Comparison of ENCODE assay signal across 17 mouse cellular contexts in genomic region chr19:59423685-59424084, GRCm38 (mm10). TPM values are rescaled to one million over a fixed set of nuclear protein-coding genes. Genes with fewer than 3 reads are reported as not detected.
A peak's percentile ranks its signal among the peaks of the same experiment; 100 is the strongest.
DNase-seq lines count a peak whose midpoint lies in the region; ATAC-seq lines count a peak whose summit lies in the region.
"Had no signal": no experiment of that assay in that cellular context is flagged by ENCODE, and none has a peak within 500 bp of the region (broad histone marks: within the 10 kb centered on the region; RNA-seq: fewer than 3 reads in every experiment).

No protein-coding gene starts in this region.

- 0 out of 2 replicates have a peak, but pooled peaks cover 7% of the 10 kb centered on the region for H3K9me3 ChIP-seq in hindbrain, embryonic 14.5 days (ENCODE audit: control insufficient read depth, low read length)
- H3K9me3 ChIP-seq in hindbrain, embryonic 12.5 days (replicated peaks) = no peaks in the 10 kb centered on the region; the same call in 1 of the 2 replicates
- peaks cover 5% of the 10 kb centered on the region; the same call in 1 of the 2 replicates for H3K9me3 ChIP-seq in embryonic facial prominence, embryonic 13.5 days
- H3K9me3 ChIP-seq in limb, embryonic 12.5 days = peaks cover 7% of the 10 kb centered on the region; the same call in 1 of the 2 replicates

- H3K4me3 ChIP-seq in hindbrain, embryonic 14.5 days (replicated peaks; ENCODE audit: low read length) = no peak overlapping the region
- H3K4me3 ChIP-seq in hindbrain, embryonic 12.5 days = no peak overlapping the region
- H3K4me3 ChIP-seq in embryonic facial prominence, embryonic 13.5 days = no peak overlapping the region
- H3K4me3 ChIP-seq in limb, embryonic 12.5 days (replicated peaks) = no peak overlapping the region
- H3K4me3 ChIP-seq: heart, embryonic 15.5 days had no signal

- H3K27ac ChIP-seq in hindbrain, embryonic 14.5 days = no peak overlapping the region
- H3K27ac ChIP-seq in hindbrain, embryonic 12.5 days = no peak overlapping the region
- peak overlapping the region; percentile 51 for H3K27ac ChIP-seq in embryonic facial prominence, embryonic 13.5 days
- peak overlapping the region; percentile 80 for H3K27ac ChIP-seq in limb, embryonic 12.5 days
- H3K27ac ChIP-seq: heart, embryonic 15.5 days had no signal

- H3K4me1 ChIP-seq in hindbrain, embryonic 14.5 days (replicated peaks; ENCODE audit: control insufficient read depth, insufficient read depth, low read length) = 0 out of 2 replicates have a peak, but pooled peaks cover 4% of the 10 kb centered on the region
- H3K4me1 ChIP-seq in hindbrain, embryonic 12.5 days = no peaks in the 10 kb centered on the region; the same call in 1 of the 2 replicates
- peaks cover 40% of the 10 kb centered on the region for H3K4me1 ChIP-seq in embryonic facial prominence, embryonic 13.5 days
- H3K4me1 ChIP-seq in limb, embryonic 12.5 days (replicated peaks) = peaks cover 37% of the 10 kb centered on the region
- H3K4me1 ChIP-seq: heart, embryonic 15.5 days had no signal

- ATAC-seq in hindbrain, embryonic 14.5 days (ENCODE audit: low FRiP score) = no peak
- ATAC-seq in hindbrain, embryonic 12.5 days (ENCODE audit: low FRiP score) = no peak
- ATAC-seq in embryonic facial prominence, embryonic 13.5 days (ENCODE audit: insufficient number of reproducible peaks, insufficient read depth, low FRiP score, low TSS enrichment, low read depth) = no peak
- peak; percentile 84; the same call in 1 of the 2 replicates for ATAC-seq in limb, embryonic 12.5 days (ENCODE audit: insufficient number of reproducible peaks, insufficient read depth, low FRiP score, low TSS enrichment, low read depth)

- H3K4me2 ChIP-seq in hindbrain, embryonic 14.5 days (replicated peaks) = no peak overlapping the region
- H3K4me2 ChIP-seq in hindbrain, embryonic 12.5 days (replicated peaks) = no peak overlapping the region
- H3K4me2 ChIP-seq in embryonic facial prominence, embryonic 13.5 days = no peak overlapping the region
- peak overlapping the region; percentile 20; the same call in 1 of the 2 replicates for H3K4me2 ChIP-seq in limb, embryonic 12.5 days
- H3K4me2 ChIP-seq: heart, embryonic 15.5 days; liver, embryonic 11.5 days had no signal

- H3K27me3 ChIP-seq in hindbrain, embryonic 14.5 days (ENCODE audit: control insufficient read depth, insufficient read depth, low read length) = no peaks in the 10 kb centered on the region
- 0 out of 2 replicates have a peak, but pooled peaks cover 2% of the 10 kb centered on the region for H3K27me3 ChIP-seq in hindbrain, embryonic 12.5 days
- peaks cover 12% of the 10 kb centered on the region for H3K27me3 ChIP-seq in embryonic facial prominence, embryonic 13.5 days
- peaks cover 24% of the 10 kb centered on the region for H3K27me3 ChIP-seq in limb, embryonic 12.5 days

- DNase-seq in hindbrain, embryonic 14.5 days (ENCODE audit: low spot score) = peak; percentile 27
- DNase-seq in NIH3T3 (ENCODE audit: low read depth) = peak; percentile 45
- DNase-seq in cerebellum, adult 9-11 months = no peak
- no peak for DNase-seq in gastrocnemius, postnatal 14 days
- DNase-seq in T-cell, adult 2 months (ENCODE audit: low spot score) = no peak
- DNase-seq: cerebellum, postnatal 14 days; lung, postnatal 14 days; right cerebral cortex, postnatal 25 days; thymus, postnatal 14 days had no signal

- intact Hi-C loops in gastrocnemius, postnatal 14 days (cut with DNase I; ENCODE audit: low total_unique reads) = no loop called here

- 47% methylated on average over 6 of the region's 6 CpGs for WGBS in hindbrain, embryonic 14.5 days
- WGBS in hindbrain, embryonic 12.5 days = 53% methylated on average over 6 of the region's 6 CpGs
- 7% methylated on average over 6 of the region's 6 CpGs for WGBS in embryonic facial prominence, embryonic 13.5 days
- 5% methylated on average over 6 of the region's 6 CpGs for WGBS in limb, embryonic 12.5 days

- no peaks in the 10 kb centered on the region for H3K36me3 ChIP-seq in hindbrain, embryonic 14.5 days (replicated peaks; ENCODE audit: control insufficient read depth, insufficient read depth)
- no peaks in the 10 kb centered on the region for H3K36me3 ChIP-seq in hindbrain, embryonic 12.5 days
- no peaks in the 10 kb centered on the region for H3K36me3 ChIP-seq in embryonic facial prominence, embryonic 13.5 days
- H3K36me3 ChIP-seq in limb, embryonic 12.5 days = peaks cover 6% of the 10 kb centered on the region; the same call in 1 of the 2 replicates
- H3K36me3 ChIP-seq: heart, embryonic 15.5 days had no signal

- H3K9ac ChIP-seq in hindbrain, embryonic 14.5 days = no peak overlapping the region
- no peak overlapping the region for H3K9ac ChIP-seq in hindbrain, embryonic 12.5 days
- H3K9ac ChIP-seq in embryonic facial prominence, embryonic 13.5 days = no peak overlapping the region
- no peak overlapping the region for H3K9ac ChIP-seq in limb, embryonic 12.5 days (replicated peaks)
- H3K9ac ChIP-seq: heart, embryonic 15.5 days had no signal

RNA-seq across cellular contexts. Expression of gene Emx2, which starts 34.5 kb away (rescaled TPM):
- polyA plus RNA-seq in hindbrain, embryonic 14.5 days (2014; fragmentation: Nextera tagmentation; extraction: Ambion mirVana) = 0.26 TPM in 1 of 2 replicates, not detected in the other
- polyA plus RNA-seq in hindbrain, embryonic 12.5 days (2016; fragmentation: Nextera tagmentation; extraction: Ambion mirVana) = 2.8 and 4.8 TPM in 2 replicates
- polyA plus RNA-seq in embryonic facial prominence, embryonic 13.5 days (2015; fragmentation: Nextera tagmentation; extraction: Ambion mirVana) = 23.8 and 24.7 TPM in 2 replicates
- polyA plus RNA-seq in limb, embryonic 12.5 days (2016; fragmentation: Nextera tagmentation; extraction: Ambion mirVana) = 12.0 and 18.9 TPM in 2 replicates
- total RNA-seq in gastrocnemius, postnatal 14 days (2021) = 1 to 10 TPM in 1 of 2 experiments, under 1 TPM in 1; 0.66 to 1.2 TPM
- total RNA-seq: neutrophil, adult 5-6 weeks had no signal
- polyA plus RNA-seq: heart, embryonic 15.5 days; intestine, embryonic 14.5 days; large intestine, adult 2 months had no signal

Comparison
In these comparisons a context has a peak if more than half of its experiments do, and no peak if none do; other contexts are left out.
1. DNase-seq: peak in hindbrain, embryonic 14.5 days (single experiment) and NIH3T3 (single experiment); none in cerebellum, adult 9-11 months (single experiment), gastrocnemius, postnatal 14 days (single experiment) and T-cell, adult 2 months (single experiment).
2. H3K27ac ChIP-seq: peak in embryonic facial prominence, embryonic 13.5 days (single experiment) and limb, embryonic 12.5 days (single experiment); none in hindbrain, embryonic 14.5 days (single experiment) and hindbrain, embryonic 12.5 days (single experiment).